Mouse (Mus musculus) natural killer cell, adult 2 months (primary cell): ENCODE measurements around the gene Zswim8.

Experiments used
- DNase-seq, 2 experiments: peaks; one replicate each; pipeline ENCODE4 v3.0.0; 2022; ENCODE audit warnings: low spot score in 2 of 2

The Zswim8 gene

GRCm38 (mm10) chr14:20707201-20708190 lies at the start of gene Zswim8:
TSS of gene Zswim8 (plus strand) at chr14:20707552.
- peak; percentile 83 to 85 for DNase-seq

DNA sequence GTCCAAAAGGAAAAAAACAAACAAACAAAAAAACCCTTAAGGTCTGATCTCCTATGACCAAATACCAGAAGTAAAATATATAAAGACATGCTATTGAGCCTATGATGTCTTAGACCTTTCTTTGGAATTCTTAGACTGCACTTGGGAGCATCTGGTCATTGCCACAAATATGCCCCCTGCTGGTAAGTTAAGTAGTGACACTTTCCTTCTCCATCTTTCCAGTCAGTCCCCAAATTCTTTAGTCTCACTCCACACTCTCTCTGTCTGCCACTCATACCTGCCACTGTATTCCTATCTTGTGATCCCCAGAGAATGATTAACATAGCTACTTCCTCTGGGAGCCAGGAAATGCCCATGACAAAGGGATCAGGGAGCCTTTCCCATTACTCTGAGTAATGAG lies 49.0 kb upstream of the Zswim8 start:
- DNase-seq: no peak

DNA sequence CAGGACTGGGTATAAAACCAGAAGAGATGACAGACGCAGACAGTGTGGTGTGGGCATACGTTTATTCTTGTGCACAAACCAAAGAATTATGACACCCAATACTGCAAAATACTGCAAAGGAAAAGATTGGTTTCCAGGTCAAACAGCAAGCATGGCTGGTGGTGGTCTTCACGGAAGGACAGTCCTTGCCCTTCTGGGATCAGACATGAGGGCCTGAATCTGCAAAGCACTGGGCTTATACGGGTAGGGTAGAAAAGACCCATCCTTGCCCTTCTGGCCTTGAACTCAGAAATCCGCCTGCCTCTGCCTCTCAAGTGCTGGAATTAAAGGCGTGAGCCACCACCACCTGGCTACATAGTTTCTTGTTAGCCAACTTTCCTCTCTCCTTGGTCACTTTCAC lies 48.5 kb upstream of the Zswim8 start:
- DNase-seq: no peak

DNA sequence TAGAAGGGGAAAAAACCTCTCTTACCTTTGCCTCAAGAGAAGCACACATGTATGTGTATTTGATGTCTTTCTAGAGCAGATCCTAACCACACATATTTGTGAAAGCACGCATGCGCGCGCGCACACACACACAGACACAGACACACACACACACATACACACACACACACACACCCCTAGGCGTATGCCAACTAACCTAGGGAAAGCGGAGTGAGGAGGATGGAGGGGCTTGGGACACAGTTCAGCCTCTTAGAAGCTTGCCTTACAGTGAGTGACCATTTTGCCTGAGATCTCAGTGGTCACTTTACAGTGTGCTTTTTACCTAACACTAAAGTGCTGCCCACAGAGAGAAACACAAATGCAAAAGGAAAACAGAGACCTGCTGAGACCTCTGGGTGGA lies 47.7 kb upstream of the Zswim8 start:
- DNase-seq: no peak

- peak; percentile 87 to 90 for DNase-seq
Observed at GRCm38 (mm10) chr14:20660827-20661660, 46.3 kb upstream of the Zswim8 start.

DNA sequence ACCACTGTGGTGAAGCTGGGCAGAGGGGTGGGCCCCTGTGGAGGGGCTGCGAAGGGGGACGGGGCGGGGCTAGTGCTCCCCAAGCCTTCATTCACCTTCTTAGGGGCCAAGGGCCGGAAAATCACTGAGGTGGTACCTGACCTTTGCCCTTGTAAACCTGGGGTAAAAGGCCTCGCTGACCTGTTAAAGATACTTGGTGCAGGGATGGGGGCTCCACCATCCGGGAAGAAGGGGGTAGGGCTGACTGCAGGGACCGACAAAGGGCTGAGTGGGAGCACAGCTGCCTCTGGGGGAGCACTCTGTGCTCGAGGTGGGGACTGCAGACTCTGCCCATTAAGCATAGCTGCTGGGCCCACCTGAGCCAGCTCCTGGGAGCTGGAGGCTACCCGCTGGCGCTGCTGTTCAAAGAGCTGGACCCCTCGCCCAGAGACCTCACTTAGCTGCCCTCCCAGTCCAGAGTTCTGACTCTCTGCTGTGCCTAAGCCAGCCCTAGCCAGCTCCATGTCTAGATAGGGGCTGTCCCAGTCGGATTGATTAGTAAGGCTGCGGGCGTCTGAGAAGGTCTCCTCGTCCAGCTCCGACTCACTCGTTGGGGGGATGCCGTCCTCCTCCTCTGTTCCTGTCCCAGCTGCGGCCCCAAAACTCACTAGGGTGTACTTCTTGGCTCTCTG lies 45.6 kb upstream of the Zswim8 start:
- no peak for DNase-seq

GRCm38 (mm10) chr14:20662740-20663139 lies 44.6 kb upstream of the Zswim8 start:
- no peak for DNase-seq

GRCm38 (mm10) chr14:20663601-20664000 lies 43.8 kb upstream of the Zswim8 start:
- DNase-seq: no peak

- DNase-seq: no peak
Observed at GRCm38 (mm10) chr14:20664436-20664835, 42.9 kb upstream of the Zswim8 start.

DNA sequence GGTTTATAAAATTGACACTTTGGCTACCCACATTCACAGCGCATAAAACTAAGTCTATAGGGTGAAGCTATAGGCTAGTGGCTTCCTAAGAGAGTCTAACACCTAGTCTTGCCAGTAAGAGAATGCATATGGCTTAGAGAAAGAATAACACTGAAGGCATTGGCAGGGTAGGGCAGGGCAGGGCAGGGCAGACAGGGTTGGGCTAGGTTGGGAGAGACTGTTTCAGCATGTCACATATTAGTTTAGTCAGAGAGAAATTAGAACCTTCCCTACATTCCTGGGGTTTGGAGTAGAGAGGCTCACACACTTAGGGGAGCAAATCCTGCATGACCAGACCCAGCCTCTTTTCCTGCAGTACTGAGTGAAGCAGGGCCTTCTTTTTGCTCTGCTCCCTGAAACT lies 39.9 kb upstream of the Zswim8 start:
- DNase-seq: no peak

DNA sequence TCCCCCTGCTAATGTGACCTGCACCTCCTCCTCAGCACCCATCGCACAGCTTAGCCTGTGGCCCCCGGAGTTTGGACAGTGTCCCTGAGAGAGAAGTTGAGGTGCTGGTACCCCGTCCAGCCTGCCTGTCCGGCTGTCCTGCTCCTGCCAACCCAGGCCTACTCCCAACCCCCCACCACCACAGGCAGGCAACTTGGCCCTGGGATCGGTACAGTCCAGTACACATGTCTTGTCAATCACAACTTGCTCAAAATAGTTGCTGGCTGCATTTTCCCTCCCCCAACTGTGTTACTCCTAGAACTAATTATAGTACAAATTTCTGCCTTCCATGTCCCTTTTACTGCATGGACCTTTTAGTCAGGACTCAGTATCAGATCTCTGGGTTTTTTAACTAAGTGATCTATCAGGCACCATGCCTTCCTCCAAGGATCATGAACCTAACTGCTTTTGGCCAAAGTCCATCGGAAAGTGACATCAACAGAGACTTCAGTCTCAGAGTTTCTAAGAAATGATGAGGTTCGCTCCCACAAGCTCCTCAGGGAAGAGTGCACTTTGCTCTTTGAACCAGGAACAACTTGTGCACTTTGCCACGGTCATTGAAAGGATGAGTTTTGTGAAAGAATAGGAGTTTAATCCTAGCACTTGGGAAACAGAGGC lies 39.1 kb upstream of the Zswim8 start, which contains the start of gene Synpo2l:
Gene Synpo2l, minus strand, starts transcription at position 201 of the 657 bp plus-strand sequence.
- no peak for DNase-seq

GRCm38 (mm10) chr14:20672990-20673389 lies 34.4 kb upstream of the Zswim8 start:
- DNase-seq: peak; percentile 41 to 60

GRCm38 (mm10) chr14:20673735-20674063 lies 33.7 kb upstream of the Zswim8 start:
- no peak for DNase-seq

DNA sequence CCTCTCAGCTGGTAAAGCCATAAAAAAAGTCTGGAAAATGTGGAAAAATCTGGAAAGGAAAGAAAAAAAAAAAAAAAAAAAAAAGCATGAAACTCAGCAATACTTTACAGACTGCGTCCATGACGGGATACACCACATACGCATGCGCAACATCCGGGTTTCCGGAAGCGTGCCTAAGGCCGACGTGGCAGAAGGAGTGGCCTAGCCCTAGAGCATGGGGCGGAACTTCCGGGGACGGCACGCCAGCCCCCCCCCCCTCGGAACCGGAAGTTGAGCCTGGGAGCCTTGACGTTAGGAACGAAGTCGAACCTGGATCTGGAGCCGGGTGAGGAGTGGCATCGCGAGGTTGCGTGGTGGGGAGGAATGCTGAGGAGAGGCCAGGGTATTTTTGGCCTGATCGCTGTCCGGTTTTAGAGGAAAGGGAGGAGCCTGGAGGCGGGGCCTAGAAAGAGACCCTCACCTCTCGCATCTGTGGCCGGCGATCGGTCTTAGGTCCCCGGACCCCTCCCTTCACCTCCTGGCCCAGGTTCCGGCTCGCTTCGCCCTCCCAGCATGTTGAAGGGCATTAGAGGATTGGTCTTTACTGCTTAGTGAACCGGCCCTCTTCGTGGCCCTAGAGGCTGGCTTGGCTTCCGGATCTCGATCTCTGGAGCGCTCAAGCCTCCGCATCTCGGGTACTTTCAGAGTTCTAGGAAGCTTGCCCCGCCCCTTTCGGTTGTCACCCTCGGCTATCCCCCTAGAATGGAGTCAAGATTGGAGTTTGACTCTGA lies 33.1 kb upstream of the Zswim8 start, which contains the start of gene Sec24c:
Gene Sec24c, plus strand, starts transcription at position 245 of the 770 bp plus-strand sequence.
- DNase-seq: peak; percentile 95 to 96

DNA sequence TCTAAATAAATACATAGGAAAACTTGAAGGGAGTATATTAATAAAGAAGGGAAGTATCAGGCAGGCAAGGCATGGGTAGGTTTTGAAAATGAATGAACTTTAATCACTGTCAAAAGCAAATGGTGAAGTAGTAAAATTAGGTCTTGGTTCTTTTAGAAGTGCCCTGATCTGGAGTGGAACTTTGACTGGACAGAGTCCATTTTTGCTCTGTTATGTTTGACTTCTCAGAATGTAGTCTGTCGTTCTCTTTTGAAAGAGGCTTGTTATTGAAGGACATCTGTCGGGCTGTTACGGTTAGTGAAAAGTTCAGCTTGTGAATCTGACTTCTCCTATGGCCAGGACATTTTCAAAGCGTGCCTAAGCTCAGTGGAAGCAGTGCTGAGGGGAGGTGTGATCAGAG lies 29.4 kb upstream of the Zswim8 start:
- no peak for DNase-seq

DNA sequence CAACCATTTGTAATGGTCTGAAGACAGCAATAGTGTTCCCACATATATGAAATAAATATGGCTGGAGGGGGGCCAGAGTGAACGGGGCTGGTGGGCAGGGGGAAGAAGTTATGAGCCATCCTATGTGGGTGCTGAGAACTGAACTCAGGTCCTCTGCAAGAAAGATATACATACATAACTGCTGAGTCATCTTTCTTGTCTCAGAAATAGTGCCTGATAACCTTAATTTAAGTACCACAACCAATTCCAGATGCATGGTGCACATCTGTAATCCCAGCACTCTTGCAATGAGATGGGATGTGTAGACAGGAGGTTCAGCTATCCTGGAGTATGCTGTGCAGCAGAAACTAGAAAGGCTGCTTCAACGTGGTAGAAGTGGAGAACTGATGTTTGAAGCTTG lies 25.6 kb upstream of the Zswim8 start:
- no peak for DNase-seq

- DNase-seq: peak; percentile 75 to 76
Observed at GRCm38 (mm10) chr14:20682498-20682897, 24.9 kb upstream of the Zswim8 start.

DNA sequence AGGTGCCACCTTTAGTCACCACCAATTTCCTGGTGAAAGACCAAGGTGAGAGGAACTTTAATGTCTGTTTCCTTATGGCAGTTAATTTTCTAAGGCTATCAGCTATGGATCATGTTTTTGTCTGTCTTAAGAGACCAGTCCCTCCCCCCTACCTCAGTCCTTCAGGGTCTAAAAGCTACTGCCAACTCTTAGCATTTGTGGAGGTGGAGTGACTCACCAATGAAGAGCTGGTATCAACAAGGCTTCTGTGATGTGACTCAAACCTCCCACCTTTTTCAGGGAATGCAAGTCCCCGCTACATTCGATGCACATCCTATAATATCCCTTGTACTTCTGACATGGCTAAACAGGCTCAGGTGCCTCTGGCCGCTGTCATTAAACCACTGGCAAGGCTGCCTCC lies 20.8 kb upstream of the Zswim8 start:
- DNase-seq: no peak

GRCm38 (mm10) chr14:20689009-20689408 lies 18.3 kb upstream of the Zswim8 start:
- no peak for DNase-seq

DNA sequence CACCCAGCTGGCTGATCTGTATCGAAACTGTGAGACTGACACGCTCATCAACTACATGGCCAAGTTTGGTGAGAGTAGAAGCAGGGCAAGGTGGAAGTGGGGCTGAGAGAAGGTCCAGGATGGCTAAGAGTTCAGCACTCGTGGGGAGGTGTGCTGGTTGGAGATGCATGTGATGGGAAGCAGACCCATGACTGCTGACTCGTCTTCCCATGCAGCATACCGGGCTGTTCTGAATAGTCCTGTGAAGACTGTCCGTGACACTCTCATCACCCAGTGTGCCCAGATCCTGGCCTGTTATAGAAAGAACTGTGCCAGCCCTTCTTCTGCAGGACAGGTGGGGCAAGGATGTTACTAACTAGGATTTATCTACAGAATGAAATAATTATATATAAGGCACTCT lies 15.6 kb upstream of the Zswim8 start:
- no peak for DNase-seq
